Mouse (Mus musculus) MN1 (cell line): ENCODE results near the gene Traf3ip1.
A peak's percentile ranks its signal among the peaks of the same experiment; 100 is the strongest.

Experiments used
- DNase-seq: peaks from one replicate; pipeline ENCODE4 v3.0.0-alpha.2; 2016; ENCODE audit warnings: low spot score

The Traf3ip1 gene

GRCm38 (mm10) chr1:91494457-91495140, at the start of gene Traf3ip1:
Gene Traf3ip1 (plus strand): TSS chr1:91494647.
- peak; percentile 92 for DNase-seq

- no peak for DNase-seq
Observed at GRCm38 (mm10) chr1:91444841-91445830, 49.3 kb upstream of the Traf3ip1 start.

DNA sequence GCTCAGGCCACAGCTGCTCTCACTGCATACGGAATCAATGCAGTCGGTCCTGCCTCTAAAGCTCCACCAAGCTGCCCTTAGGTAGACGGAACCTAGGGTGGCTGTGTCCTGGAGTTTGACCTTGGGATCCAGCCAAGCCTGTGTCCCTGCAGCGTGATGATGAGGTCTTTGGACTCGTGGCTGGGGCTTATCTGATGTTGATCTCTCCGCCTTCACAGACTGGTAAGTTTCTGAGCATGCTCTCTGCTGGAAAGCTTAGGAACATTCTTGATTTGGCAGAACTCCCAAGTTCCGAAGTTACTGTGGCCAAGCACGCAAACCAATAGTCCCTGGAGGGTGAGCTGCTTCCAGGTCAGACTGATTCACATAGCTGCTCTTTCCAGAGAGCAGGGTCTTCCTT, 48.4 kb upstream of the Traf3ip1 start:
- peak; percentile 60 for DNase-seq

- no peak for DNase-seq
Observed at GRCm38 (mm10) chr1:91446511-91446910, 47.9 kb upstream of the Traf3ip1 start.

- DNase-seq = no peak
Observed at GRCm38 (mm10) chr1:91448688-91449087, 45.8 kb upstream of the Traf3ip1 start.

- no peak for DNase-seq
Observed at GRCm38 (mm10) chr1:91450851-91451250, 43.6 kb upstream of the Traf3ip1 start.

DNA sequence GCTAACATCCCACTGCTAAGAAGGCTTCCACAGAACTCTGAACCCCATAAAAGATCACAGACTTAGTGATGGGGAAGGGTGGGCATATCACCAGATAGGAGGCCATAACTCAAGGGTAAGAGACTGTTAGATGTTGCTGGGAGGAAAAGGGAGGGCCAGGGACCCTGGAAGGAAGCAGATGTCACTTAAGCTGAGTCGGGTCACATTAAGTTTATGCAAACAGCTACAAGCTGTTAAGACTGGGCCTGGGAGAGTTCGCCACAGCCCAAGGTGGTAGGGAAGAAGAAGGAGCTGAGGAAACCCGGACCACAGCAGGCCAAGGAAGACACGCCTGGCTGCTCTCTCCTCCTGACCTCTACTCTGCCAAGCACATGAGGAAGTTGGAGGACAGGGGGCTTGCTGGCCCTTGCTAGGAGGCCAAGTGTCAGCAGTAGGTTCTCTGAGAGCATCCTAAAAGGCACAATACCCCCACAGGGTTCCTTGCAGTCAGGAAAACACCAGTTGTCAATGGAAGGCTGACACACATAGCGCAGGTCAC, 42.8 kb upstream of the Traf3ip1 start:
- no peak for DNase-seq

GRCm38 (mm10) chr1:91453932-91454331, 40.5 kb upstream of the Traf3ip1 start:
- DNase-seq = no peak

DNA sequence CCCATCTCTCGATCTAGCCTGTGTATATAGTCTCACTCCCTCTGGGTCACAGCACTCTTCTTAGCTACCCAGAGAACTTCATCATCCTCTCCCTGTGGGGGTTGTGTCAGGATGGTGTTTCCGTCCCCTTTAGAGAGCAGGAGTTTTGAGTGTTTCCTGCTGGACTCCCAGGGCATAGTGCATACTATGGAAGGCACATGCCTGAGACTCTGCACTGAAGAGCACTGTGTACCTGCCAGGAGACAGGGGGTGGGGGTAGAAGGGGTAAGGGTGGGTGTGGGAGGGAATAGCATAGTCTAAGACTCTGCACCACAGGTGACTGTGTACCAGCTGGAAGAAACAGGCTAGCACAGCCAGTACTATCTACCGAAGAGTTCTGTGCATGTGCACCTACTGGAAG, 40.1 kb upstream of the Traf3ip1 start:
- no peak for DNase-seq

DNA sequence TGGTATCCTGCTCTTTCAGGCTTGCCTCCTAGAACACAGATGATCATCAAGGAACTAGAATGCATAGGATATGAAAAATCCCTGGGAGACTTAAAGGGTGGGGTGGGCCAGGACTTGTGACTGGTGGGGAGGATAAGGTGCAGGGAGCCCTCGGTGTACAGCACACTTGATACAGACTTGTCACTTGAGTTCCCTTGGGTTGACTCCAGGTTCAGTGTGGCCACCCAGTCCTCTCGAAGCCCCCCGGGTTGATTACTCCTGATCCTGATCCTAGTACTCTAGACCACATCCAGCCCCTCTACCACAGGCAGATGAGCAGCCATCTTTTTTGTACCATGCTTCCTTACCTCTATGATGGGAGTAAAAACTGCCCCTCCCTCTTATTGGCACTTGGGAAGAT, 39.5 kb upstream of the Traf3ip1 start:
- DNase-seq = no peak

DNA sequence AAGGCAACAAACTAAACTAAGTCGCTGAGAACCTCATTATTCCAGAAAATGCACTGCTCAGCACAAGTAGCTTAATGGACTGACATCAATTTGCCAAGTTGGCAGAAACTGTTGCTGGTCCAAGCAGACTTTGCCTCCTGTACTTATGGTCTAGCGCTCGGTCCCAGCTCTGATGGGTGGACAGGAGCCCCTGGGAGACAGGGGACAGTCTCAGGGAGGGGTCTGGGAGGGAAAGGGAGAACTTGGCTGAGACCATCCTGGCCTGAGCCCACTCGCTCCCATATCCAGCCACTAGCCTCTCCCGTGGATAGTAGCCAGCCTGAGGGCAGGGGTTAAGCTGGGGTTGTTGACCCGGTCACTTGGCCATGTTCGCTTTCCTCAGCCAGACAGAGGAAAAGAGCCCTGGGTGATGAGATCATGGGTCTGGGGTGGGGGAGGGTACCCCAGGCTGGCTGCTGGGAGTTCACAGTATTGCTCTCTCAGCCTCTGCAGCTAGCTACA, 38.7 kb upstream of the Traf3ip1 start:
- DNase-seq = peak; percentile 56

DNA sequence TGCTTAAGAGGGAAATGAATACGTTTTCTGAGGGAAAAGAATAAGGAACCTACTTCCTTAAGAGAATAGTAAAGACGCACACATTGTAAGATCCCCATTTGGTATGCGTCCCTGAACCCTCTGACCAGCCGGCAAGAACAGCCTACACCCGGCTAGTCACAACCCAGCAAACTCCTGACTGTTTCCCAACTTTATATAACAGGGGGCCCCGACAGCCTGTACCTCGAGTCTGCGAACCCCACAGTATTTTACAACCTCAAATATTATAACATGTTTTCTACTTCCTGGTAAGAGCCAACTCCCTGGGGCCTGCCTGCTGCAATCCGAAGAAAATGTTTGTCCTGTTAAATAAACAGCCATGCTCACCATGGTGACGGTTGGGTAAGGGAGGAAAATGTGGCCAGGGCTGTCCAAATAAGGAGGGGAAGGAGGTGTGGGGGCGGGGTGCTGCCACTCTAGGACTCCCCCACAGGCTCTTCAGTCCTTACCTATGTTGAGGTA, 38.1 kb upstream of the Traf3ip1 start:
- peak; percentile 90 for DNase-seq

- DNase-seq = no peak
Observed at GRCm38 (mm10) chr1:91457116-91457515, 37.3 kb upstream of the Traf3ip1 start.

- DNase-seq = no peak
Observed at GRCm38 (mm10) chr1:91457698-91458097, 36.7 kb upstream of the Traf3ip1 start.

DNA sequence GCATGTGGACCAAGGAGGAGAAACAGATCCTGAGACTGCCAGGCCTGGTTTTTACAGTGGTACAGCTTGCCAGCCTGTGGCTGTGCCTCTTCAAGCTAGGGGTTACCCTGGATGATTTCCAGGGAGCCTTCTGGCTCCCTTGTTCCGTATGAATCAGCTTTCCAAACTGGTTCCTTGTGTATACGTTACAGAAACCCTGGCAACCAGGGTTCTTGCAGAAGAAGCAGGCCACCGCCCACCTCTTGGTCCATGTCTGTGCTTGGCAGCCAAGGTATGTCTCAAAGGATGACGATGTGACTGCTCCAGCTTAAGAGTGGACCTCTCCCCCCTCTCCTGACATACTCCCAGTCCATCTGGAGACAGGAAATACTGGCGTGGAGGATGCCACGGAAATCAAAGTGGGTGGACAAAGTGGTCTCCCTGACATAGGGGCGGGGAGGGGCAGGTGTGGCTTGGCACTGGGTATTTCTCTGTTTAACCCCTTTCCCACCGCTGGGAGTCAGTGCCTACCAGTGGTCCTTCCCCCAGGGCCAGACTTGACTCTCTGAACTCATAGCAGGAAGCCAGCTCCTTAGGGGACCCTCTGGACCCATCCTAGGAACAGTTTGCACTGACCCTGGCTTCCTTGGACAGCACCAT, 36.1 kb upstream of the Traf3ip1 start:
- DNase-seq = peak; percentile 97

GRCm38 (mm10) chr1:91459059-91459809, 35.2 kb upstream of the Traf3ip1 start, which contains the start of gene Per2:
Gene Per2 (minus strand): TSS chr1:91459324.
- peak; percentile 99 for DNase-seq

- no peak for DNase-seq
Observed at GRCm38 (mm10) chr1:91460069-91460468, 34.4 kb upstream of the Traf3ip1 start.

DNA sequence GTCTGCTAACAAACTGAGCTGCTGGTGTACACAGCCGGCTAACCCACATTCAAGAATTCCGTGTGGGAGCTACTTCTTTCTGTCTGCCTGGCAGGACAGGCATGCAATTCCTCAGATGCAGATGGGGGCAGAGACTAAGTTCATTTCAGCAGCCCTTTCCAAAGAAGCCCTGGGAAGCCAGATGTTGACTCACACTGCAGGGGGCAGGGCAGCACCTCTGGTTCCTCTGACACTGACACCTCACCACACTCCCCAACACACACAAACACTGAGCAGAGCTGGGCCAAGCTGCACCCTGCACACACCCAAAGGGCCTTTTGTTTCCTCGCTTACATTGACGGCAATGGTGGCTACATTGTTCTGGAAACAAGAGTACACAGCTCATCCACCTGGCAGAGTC, 33.9 kb upstream of the Traf3ip1 start:
- peak; percentile 44 for DNase-seq

- DNase-seq = no peak
Observed at GRCm38 (mm10) chr1:91463336-91463995, 31.0 kb upstream of the Traf3ip1 start.

DNA sequence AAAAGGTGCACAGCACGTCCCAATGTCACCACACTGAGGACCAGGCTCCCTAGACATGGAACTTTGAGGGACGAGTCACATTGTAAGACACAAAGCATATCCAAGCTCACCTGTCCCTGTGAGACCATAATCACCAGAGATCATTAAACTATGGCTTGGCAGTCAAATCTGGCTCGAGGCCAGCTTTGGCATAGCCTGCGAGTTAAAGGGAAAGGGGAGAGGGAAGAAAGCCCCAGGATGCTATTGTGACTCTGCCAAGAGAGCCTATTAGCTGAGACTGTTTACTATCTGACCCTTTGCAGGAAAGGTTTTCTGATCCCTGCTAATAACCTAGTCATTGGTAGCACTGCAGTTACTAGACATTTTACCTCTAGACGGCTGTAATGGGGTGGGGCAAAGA, 30.0 kb upstream of the Traf3ip1 start:
- peak; percentile 31 for DNase-seq

DNA sequence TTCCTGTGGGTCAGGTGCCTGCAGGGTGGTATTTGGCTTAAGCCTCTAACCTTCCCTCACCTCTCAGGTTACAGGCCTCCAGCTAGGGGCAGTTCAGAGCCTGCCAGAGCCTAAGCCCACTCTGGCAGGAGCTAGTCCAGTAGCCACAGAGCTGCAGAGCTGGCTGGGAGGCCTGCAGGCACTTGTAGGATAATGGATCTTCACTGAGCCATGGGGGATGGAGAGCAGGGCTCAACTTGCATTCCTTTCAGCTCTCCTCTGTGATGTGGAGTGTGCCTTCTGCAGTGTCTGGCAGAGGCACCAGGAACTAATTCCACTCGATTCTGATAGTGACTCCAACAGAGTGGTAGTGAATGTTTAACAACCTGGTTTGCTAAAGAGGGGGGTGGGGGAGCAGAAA, 29.2 kb upstream of the Traf3ip1 start:
- no peak for DNase-seq
